ENCODE assay signal across 9 mouse cellular contexts in the genomic region with DNA sequence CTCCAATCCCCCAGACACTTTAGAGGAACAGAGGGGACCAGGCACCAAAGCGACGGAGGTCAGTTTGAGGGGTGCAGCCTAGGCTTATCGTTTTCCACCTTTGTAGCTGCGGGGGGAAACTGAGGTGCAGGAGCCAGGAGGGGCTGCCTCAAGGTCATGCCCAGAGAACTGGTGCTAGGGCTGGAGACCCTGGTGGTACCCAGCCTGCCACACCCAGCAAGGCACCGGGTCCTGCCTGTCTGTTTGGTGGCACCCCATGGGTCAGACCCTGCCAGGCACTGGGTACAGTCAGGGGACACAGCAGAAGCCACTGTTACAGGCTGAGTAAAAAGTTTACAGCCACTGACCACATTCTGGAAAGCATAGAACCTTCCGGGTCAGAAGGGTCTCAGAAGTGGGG. TPM values are rescaled to one million over a fixed set of nuclear protein-coding genes. Genes with fewer than 3 reads are reported as not detected.
DNase-seq lines count a peak whose midpoint lies in the region; ATAC-seq and TF ChIP-seq lines count a peak whose summit lies in the region.
"Had no signal": no experiment of that assay in that cellular context is flagged by ENCODE, and none has a peak within 500 bp of the region (broad histone marks: within the 10 kb centered on the region; RNA-seq: fewer than 3 reads in every experiment).

No protein-coding gene starts in this region.

- TF ChIP-seq CTCF in lung, postnatal 0 days (IDR thresholded peaks at IDR 0.05): no peak

- H3K27ac ChIP-seq in lung, postnatal 0 days (ENCODE audit: low read length): no peak overlapping the region
- peak overlapping the region; percentile 82 for H3K27ac ChIP-seq in limb, embryonic 11.5 days (replicated peaks; ENCODE audit: low read depth, low read length)
- H3K27ac ChIP-seq in stomach, embryonic 15.5 days: no peak overlapping the region

- peak; percentile 52 for DNase-seq in cerebellum, adult 9-11 months
- no peak for DNase-seq in cerebellum, postnatal 14 days
- no peak for DNase-seq in lung, postnatal 0 days (ENCODE audit: low spot score)
- no peak for DNase-seq in lung, postnatal 14 days
- no peak for DNase-seq in limb, embryonic 11.5 days (ENCODE audit: low spot score)
- DNase-seq in gastrocnemius, adult 18-20 months (ENCODE audit: low spot score): no peak
- DNase-seq: retina, postnatal 1 day had no signal

- no peaks in the 10 kb centered on the region for H3K9me3 ChIP-seq in lung, postnatal 0 days (ENCODE audit: low read length)
- H3K9me3 ChIP-seq in limb, embryonic 11.5 days (ENCODE audit: control insufficient read depth, low read length): no peaks in the 10 kb centered on the region
- no peaks in the 10 kb centered on the region for H3K9me3 ChIP-seq in stomach, embryonic 15.5 days

- TF ChIP-seq EP300 in lung, postnatal 0 days (IDR thresholded peaks at IDR 0.05): no peak

- H3K4me2 ChIP-seq in lung, postnatal 0 days (replicated peaks; ENCODE audit: low read depth, low read length): 0 out of 2 replicates have a peak overlapping the region, but pooled peaks have one; percentile 8
- H3K4me2 ChIP-seq in limb, embryonic 11.5 days (ENCODE audit: low read depth, severe bottlenecking): peak overlapping the region; percentile 55
- H3K4me2 ChIP-seq in stomach, embryonic 15.5 days: peak overlapping the region; percentile 72

- no peaks in the 10 kb centered on the region for H3K4me1 ChIP-seq in lung, postnatal 0 days (ENCODE audit: insufficient read depth, low read depth, low read length)
- peaks cover 16% of the 10 kb centered on the region for H3K4me1 ChIP-seq in limb, embryonic 11.5 days (ENCODE audit: control insufficient read depth, insufficient read depth, low read length)
- H3K4me1 ChIP-seq in stomach, embryonic 15.5 days: peaks cover 16% of the 10 kb centered on the region

- WGBS in lung, postnatal 0 days: 41% methylated on average over 6 of the region's 6 CpGs
- 40% methylated on average over 6 of the region's 6 CpGs for WGBS in limb, embryonic 11.5 days
- 47% methylated on average over 6 of the region's 6 CpGs for WGBS in stomach, embryonic 15.5 days

- peaks cover 4% of the 10 kb centered on the region; the same call in 1 of the 2 replicates for H3K27me3 ChIP-seq in lung, postnatal 0 days (replicated peaks; ENCODE audit: insufficient read depth, low read length)
- H3K27me3 ChIP-seq in limb, embryonic 11.5 days (ENCODE audit: control insufficient read depth, insufficient read depth, low read length): no peaks in the 10 kb centered on the region
- H3K27me3 ChIP-seq in stomach, embryonic 15.5 days (replicated peaks): no peaks in the 10 kb centered on the region; the same call in 1 of the 2 replicates

- no peak for ATAC-seq in lung, postnatal 0 days
- no peak for ATAC-seq in limb, embryonic 11.5 days (ENCODE audit: insufficient number of reproducible peaks, low FRiP score, low TSS enrichment, low read depth)
- ATAC-seq in stomach, embryonic 15.5 days (ENCODE audit: insufficient read depth, low FRiP score, low read depth): no peak
- no peak for ATAC-seq in frontal cortex, adult (ENCODE audit: low TSS enrichment)

- H3K36me3 ChIP-seq in lung, postnatal 0 days (ENCODE audit: insufficient read depth, low read length): no peaks in the 10 kb centered on the region
- no peaks in the 10 kb centered on the region for H3K36me3 ChIP-seq in limb, embryonic 11.5 days (ENCODE audit: control insufficient read depth, insufficient read depth, low read length)
- no peaks in the 10 kb centered on the region for H3K36me3 ChIP-seq in stomach, embryonic 15.5 days

- no peak overlapping the region for H3K9ac ChIP-seq in lung, postnatal 0 days (replicated peaks; ENCODE audit: low read depth)
- peak overlapping the region; percentile 97 for H3K9ac ChIP-seq in limb, embryonic 11.5 days (ENCODE audit: low read length)
- H3K9ac ChIP-seq in stomach, embryonic 15.5 days: 0 out of 2 replicates have a peak overlapping the region, but pooled peaks have one; percentile 52

- peak overlapping the region; percentile 65 for H3K4me3 ChIP-seq in lung, postnatal 0 days (ENCODE audit: low read depth, low read length)
- peak overlapping the region; percentile 85 for H3K4me3 ChIP-seq in limb, embryonic 11.5 days (ENCODE audit: low read depth, low read length)
- H3K4me3 ChIP-seq in stomach, embryonic 15.5 days (replicated peaks): peak overlapping the region; percentile 67

RNA-seq across cellular contexts. Expression of gene Efna2, which starts 1.0 kb away (rescaled TPM):
- 5.1 and 6.9 TPM in 2 replicates for polyA plus RNA-seq in lung, postnatal 0 days (2015; fragmentation: Nextera tagmentation; extraction: Ambion mirVana)
- 51.3 and 54.8 TPM in 2 replicates for polyA plus RNA-seq in limb, embryonic 11.5 days (2014; fragmentation: Nextera tagmentation; extraction: Ambion mirVana)
- polyA plus RNA-seq in stomach, embryonic 15.5 days (2015; fragmentation: Nextera tagmentation; extraction: Ambion mirVana): 15.7 TPM in 2 replicates
- under 1 TPM; 0.24 to 0.48 TPM for total RNA-seq in gastrocnemius, adult 18-20 months (2021)

RNA-seq across cellular contexts. Expression of gene 1600002K03Rik, which starts 7.5 kb away (rescaled TPM):
- polyA plus RNA-seq in lung, postnatal 0 days (2015; fragmentation: Nextera tagmentation; extraction: Ambion mirVana): 10.4 and 11.7 TPM in 2 replicates
- polyA plus RNA-seq in limb, embryonic 11.5 days (2014; fragmentation: Nextera tagmentation; extraction: Ambion mirVana): 5.9 and 7.2 TPM in 2 replicates
- polyA plus RNA-seq in stomach, embryonic 15.5 days (2015; fragmentation: Nextera tagmentation; extraction: Ambion mirVana): 17.5 and 19.7 TPM in 2 replicates
- total RNA-seq in gastrocnemius, adult 18-20 months (2021): 1 to 10 TPM; 5.4 to 6.5 TPM

RNA-seq across cellular contexts. Expression of gene Cirbp, which starts 14.5 kb away (rescaled TPM):
- polyA plus RNA-seq in lung, postnatal 0 days (2015; fragmentation: Nextera tagmentation; extraction: Ambion mirVana): 203 and 305 TPM in 2 replicates
- polyA plus RNA-seq in limb, embryonic 11.5 days (2014; fragmentation: Nextera tagmentation; extraction: Ambion mirVana): 67.9 and 68.1 TPM in 2 replicates
- polyA plus RNA-seq in stomach, embryonic 15.5 days (2015; fragmentation: Nextera tagmentation; extraction: Ambion mirVana): 90.3 and 103 TPM in 2 replicates
- total RNA-seq in gastrocnemius, adult 18-20 months (2021): 10 to 100 TPM; 28.9 to 37.5 TPM

RNA-seq across cellular contexts. Expression of gene Midn, which starts 32.2 kb away (rescaled TPM):
- polyA plus RNA-seq in lung, postnatal 0 days (2015; fragmentation: Nextera tagmentation; extraction: Ambion mirVana): 13.2 and 14.2 TPM in 2 replicates
- polyA plus RNA-seq in limb, embryonic 11.5 days (2014; fragmentation: Nextera tagmentation; extraction: Ambion mirVana): 59.3 and 60.9 TPM in 2 replicates
- 16.0 and 19.8 TPM in 2 replicates for polyA plus RNA-seq in stomach, embryonic 15.5 days (2015; fragmentation: Nextera tagmentation; extraction: Ambion mirVana)
- 10 to 100 TPM; 40.6 to 47.9 TPM for total RNA-seq in gastrocnemius, adult 18-20 months (2021)

RNA-seq across cellular contexts. Expression of gene Cbarp, which starts 39.7 kb away (rescaled TPM):
- 5.1 and 5.5 TPM in 2 replicates for polyA plus RNA-seq in lung, postnatal 0 days (2015; fragmentation: Nextera tagmentation; extraction: Ambion mirVana)
- 4.7 and 6.5 TPM in 2 replicates for polyA plus RNA-seq in limb, embryonic 11.5 days (2014; fragmentation: Nextera tagmentation; extraction: Ambion mirVana)
- 5.1 and 6.7 TPM in 2 replicates for polyA plus RNA-seq in stomach, embryonic 15.5 days (2015; fragmentation: Nextera tagmentation; extraction: Ambion mirVana)
- total RNA-seq in gastrocnemius, adult 18-20 months (2021): 1 to 10 TPM; 1.6 to 1.9 TPM

Comparison
In these comparisons a context has a peak if more than half of its experiments do, and no peak if none do; other contexts are left out.
1. H3K4me2 ChIP-seq: peak in every context shown above with its lines; median percentile 72 in stomach, embryonic 15.5 days; 55 in limb, embryonic 11.5 days; 8 in lung, postnatal 0 days.